Mouse (Mus musculus): ENCODE data around the gene Rex1bd. TPM values are rescaled to one million over a fixed set of nuclear protein-coding genes. Genes with fewer than 3 reads are reported as not detected.

Gene Rex1bd
- total and polyA plus RNA-seq, 2 experiments from 2014 or later: 140 to 190 TPM

DNA sequence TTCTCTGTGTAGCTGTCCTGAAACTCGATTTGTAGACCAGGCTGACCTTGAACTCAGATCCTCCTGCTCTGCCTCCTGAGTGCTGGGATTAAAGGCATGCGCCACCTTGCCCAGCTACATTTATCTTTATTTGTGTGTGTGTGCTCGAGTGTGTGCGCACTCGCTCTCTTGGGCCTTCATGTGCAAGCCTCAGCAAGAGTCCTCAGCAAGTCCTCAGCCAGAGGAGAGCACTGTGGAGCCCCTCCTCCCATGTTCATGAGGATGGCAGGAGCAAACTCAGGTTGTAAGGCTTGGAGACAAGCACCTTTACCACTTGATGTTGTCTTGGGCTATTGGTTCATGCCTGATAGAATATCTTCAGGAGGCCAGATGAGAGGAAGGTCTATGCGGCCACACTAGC, 41.2 kb upstream of the Rex1bd start:
- ATAC-seq (no peak), DNase-seq (ENCODE audit: low spot score) (no peak)
- Histone ChIP-seq H3K36me3 (ENCODE audit: insufficient read depth, low read length) (no peaks in the 10 kb centered on the region), H3K4me3 (ENCODE audit: low read length) (no peak overlapping the region), H3K27me3 (ENCODE audit: insufficient read depth, low read length) (no peaks in the 10 kb centered on the region), H3K9me3 (ENCODE audit: low read length) (no peaks in the 10 kb centered on the region), H3K4me2 (ENCODE audit: low read depth, low read length) (no peak overlapping the region), H3K9ac (replicated peaks; ENCODE audit: low read length) (no peak overlapping the region), H3K27ac (no peak overlapping the region), H3K4me1 (ENCODE audit: insufficient read depth, low read length) (no peaks in the 10 kb centered on the region)
- no peak for TF ChIP-seq CTCF (IDR thresholded peaks at IDR 0.05; ENCODE audit: low read depth)
- 90% methylated on average over 6 of the region's 6 CpGs for WGBS

DNA sequence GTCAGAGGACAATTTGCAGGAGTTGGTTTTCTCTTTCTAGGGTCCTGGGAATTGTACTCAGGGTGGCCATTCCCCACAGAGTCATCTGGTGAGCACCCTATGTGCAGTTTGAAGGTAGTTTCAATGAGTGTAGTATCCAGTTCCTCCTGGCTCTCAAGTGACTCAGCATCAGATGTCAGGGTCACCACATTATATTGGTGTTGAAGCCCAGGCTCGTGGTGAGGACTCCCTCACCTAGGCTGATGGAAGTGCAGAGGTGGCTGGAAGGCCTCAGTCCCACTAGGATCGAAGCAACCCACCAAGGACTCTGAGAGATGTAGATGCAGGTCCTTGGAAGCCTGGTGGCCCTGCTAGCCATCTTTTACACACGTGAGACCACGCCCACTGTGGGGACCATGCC, 39.9 kb upstream of the Rex1bd start:
- Histone ChIP-seq H3K9me3 (ENCODE audit: low read length) (no peaks in the 10 kb centered on the region), H3K9ac (replicated peaks; ENCODE audit: low read length) (no peak overlapping the region), H3K4me1 (ENCODE audit: insufficient read depth, low read length) (no peaks in the 10 kb centered on the region), H3K36me3 (ENCODE audit: insufficient read depth, low read length) (no peaks in the 10 kb centered on the region), H3K4me2 (ENCODE audit: low read depth, low read length) (no peak overlapping the region), H3K4me3 (ENCODE audit: low read length) (no peak overlapping the region), H3K27ac (no peak overlapping the region), H3K27me3 (ENCODE audit: insufficient read depth, low read length) (no peaks in the 10 kb centered on the region)
- 93% methylated on average over 4 of the region's 4 CpGs for WGBS
- ATAC-seq: no peak
- DNase-seq (ENCODE audit: low spot score): no peak
- no peak for TF ChIP-seq CTCF (IDR thresholded peaks at IDR 0.05; ENCODE audit: low read depth)

DNA sequence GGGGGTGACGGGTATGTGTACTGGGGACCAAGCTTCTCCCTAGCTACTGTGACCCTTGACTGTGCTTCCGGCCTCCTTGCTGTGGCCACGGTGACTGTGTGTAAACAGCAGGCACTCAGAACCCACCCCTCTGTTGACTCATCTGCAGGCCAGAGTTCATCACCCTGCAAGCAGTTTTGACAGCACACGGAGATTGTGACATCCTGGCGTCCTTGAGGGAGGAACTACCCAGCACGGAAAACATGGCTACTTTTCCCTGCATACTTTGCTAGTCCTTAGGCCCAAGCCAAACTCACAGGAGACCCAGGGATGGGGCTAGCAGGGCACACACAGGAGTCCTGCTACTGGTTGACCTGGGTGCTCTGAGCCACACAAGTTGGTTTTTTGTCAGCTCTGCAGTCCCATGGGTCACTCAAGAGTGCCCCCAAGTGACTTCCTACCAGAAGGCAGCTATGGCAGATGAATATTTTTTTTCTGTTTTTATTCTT, 37.7 kb upstream of the Rex1bd start:
- 72% methylated on average over 6 of the region's 6 CpGs for WGBS
- H3K27ac ChIP-seq: no peak overlapping the region
- TF ChIP-seq CTCF (IDR thresholded peaks at IDR 0.05; ENCODE audit: low read depth): peak; percentile 47
- no peak overlapping the region for H3K9ac ChIP-seq (replicated peaks; ENCODE audit: low read length)
- DNase-seq (ENCODE audit: low spot score) (peak; percentile 28), ATAC-seq (no peak)
- H3K27me3 ChIP-seq (ENCODE audit: insufficient read depth, low read length): no peaks in the 10 kb centered on the region
- H3K4me2 ChIP-seq (ENCODE audit: low read depth, low read length): no peak overlapping the region
- H3K4me3 ChIP-seq (ENCODE audit: low read length): no peak overlapping the region
- no peaks in the 10 kb centered on the region for H3K9me3 ChIP-seq (ENCODE audit: low read length)
- peaks cover 14% of the 10 kb centered on the region; the same call in 1 of the 2 replicates for H3K4me1 ChIP-seq (ENCODE audit: insufficient read depth, low read length)
- no peaks in the 10 kb centered on the region for H3K36me3 ChIP-seq (ENCODE audit: insufficient read depth, low read length)

GRCm38 (mm10) chr8:70541081-70541480, 34.5 kb upstream of the Rex1bd start:
- DNase-seq (ENCODE audit: low spot score): no peak
- Histone ChIP-seq H3K9me3 (ENCODE audit: low read length) (no peaks in the 10 kb centered on the region), H3K27me3 (ENCODE audit: insufficient read depth, low read length) (no peaks in the 10 kb centered on the region), H3K27ac (no peak overlapping the region), H3K4me1 (ENCODE audit: insufficient read depth, low read length) (peaks cover 14% of the 10 kb centered on the region; the same call in 1 of the 2 replicates), H3K4me2 (ENCODE audit: low read depth, low read length) (peak overlapping the region; percentile 97), H3K36me3 (ENCODE audit: insufficient read depth, low read length) (no peaks in the 10 kb centered on the region; the same call in 1 of the 2 replicates), H3K9ac (replicated peaks; ENCODE audit: low read length) (no peak overlapping the region), H3K4me3 (ENCODE audit: low read length) (no peak overlapping the region)
- WGBS: 85% methylated on average over 5 of the region's 5 CpGs
- 0 out of 2 replicates have a peak, but pooled peaks have one; percentile 12 for TF ChIP-seq CTCF (IDR thresholded peaks at IDR 0.05; ENCODE audit: low read depth)
- ATAC-seq: no peak

DNA sequence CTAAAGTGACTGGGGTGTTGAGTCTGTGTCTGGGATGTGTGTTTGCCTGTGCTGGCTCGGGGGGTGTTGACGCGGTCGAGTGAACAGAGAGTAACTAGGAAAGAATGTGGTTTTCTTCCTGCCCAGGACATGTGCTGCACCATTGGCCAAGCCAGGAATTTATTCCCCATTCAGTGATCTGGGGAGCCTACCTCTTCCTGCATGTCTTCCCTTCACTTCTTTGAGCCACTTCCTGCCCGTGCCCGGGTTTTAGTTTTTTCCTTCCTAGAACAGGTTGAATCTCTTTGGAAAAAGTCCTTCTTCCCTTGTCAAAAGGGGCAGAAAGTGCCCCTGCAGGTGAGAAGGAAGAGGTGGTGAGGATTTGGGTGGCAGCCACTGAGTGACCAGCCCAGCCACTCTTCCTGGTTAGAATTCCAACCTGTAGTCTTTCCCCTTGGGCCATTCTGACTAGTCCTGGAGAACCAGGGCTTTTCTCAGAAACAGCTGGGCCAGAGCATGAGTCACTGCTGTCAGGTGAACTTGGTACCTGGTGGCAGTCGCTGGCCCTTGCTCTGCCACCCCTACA, 34.0 kb upstream of the Rex1bd start:
- ATAC-seq (no peak), DNase-seq (ENCODE audit: low spot score) (no peak)
- H3K27ac ChIP-seq: no peak overlapping the region
- H3K4me3 ChIP-seq (ENCODE audit: low read length): peak overlapping the region; percentile 82
- 48% methylated on average over 7 of the region's 7 CpGs for WGBS
- H3K27me3 ChIP-seq (ENCODE audit: insufficient read depth, low read length): no peaks in the 10 kb centered on the region
- no peak for TF ChIP-seq CTCF (IDR thresholded peaks at IDR 0.05; ENCODE audit: low read depth)
- peaks cover 3% of the 10 kb centered on the region; the same call in 1 of the 2 replicates for H3K36me3 ChIP-seq (ENCODE audit: insufficient read depth, low read length)
- peaks cover 14% of the 10 kb centered on the region; the same call in 1 of the 2 replicates for H3K4me1 ChIP-seq (ENCODE audit: insufficient read depth, low read length)
- H3K9ac ChIP-seq (replicated peaks; ENCODE audit: low read length): peak overlapping the region; percentile 87
- H3K4me2 ChIP-seq (ENCODE audit: low read depth, low read length): peak overlapping the region; percentile 97
- no peaks in the 10 kb centered on the region for H3K9me3 ChIP-seq (ENCODE audit: low read length)

GRCm38 (mm10) chr8:70540013-70540506, 33.5 kb upstream of the Rex1bd start:
- Histone ChIP-seq H3K4me1 (ENCODE audit: insufficient read depth, low read length) (peaks cover 14% of the 10 kb centered on the region; the same call in 1 of the 2 replicates), H3K9me3 (ENCODE audit: low read length) (no peaks in the 10 kb centered on the region), H3K4me2 (ENCODE audit: low read depth, low read length) (peak overlapping the region; percentile 97), H3K27me3 (ENCODE audit: insufficient read depth, low read length) (no peaks in the 10 kb centered on the region), H3K27ac (peak overlapping the region; percentile 90), H3K36me3 (ENCODE audit: insufficient read depth, low read length) (peaks cover 8% of the 10 kb centered on the region; the same call in 1 of the 2 replicates), H3K4me3 (ENCODE audit: low read length) (peak overlapping the region; percentile 82), H3K9ac (replicated peaks; ENCODE audit: low read length) (peak overlapping the region; percentile 87)
- WGBS: 14% methylated on average over 4 of the region's 4 CpGs
- ATAC-seq: no peak
- no peak for TF ChIP-seq CTCF (IDR thresholded peaks at IDR 0.05; ENCODE audit: low read depth)
- no peak for DNase-seq (ENCODE audit: low spot score)
